Mouse (Mus musculus) erythroblast, embryonic 14.5 days (primary cell): ENCODE results near the gene Acp6.

Experiments
- GATA1 ChIP-seq: IDR thresholded peaks from 2 replicates; pipeline ENCODE4 v1.6.1; 2012; ENCODE audit warnings: low read length, inconsistent platforms, mixed read lengths
- TAL1 ChIP-seq: IDR thresholded peaks from 3 replicates; pipeline ENCODE4 v1.6.1; 2012; ENCODE audit warnings: low read length, inconsistent platforms, mixed read lengths

DNA sequence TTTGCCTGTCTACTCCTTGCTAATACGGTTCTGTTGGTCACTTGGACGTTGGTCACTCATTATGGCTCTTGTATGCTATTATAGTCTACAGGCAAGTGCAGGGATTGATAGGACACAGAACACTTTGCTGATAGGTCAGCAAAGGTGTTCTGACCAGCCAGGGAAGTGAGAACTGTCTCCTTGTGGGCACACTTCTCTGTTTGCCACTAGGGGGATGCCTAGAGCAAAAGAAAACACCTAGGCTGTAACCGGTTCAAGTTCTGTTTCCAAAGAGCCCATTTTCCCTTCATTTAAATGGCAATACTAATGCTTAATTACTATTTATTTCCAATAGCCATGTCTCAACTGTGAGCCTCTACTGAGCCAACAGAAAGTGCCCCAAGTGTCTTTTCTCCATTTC lies 25.2 kb downstream of the Acp6 start:
- TF ChIP-seq GATA1: no peak
- no peak for TF ChIP-seq TAL1
